Mouse (Mus musculus): ENCODE data around the gene Zfp989.
"Not testable (repeated sequence)": the region's sequence is repeated elsewhere in the genome, so short reads cannot be mapped to it uniquely, and the experiment has no call there.

Gene Zfp989

DNA sequence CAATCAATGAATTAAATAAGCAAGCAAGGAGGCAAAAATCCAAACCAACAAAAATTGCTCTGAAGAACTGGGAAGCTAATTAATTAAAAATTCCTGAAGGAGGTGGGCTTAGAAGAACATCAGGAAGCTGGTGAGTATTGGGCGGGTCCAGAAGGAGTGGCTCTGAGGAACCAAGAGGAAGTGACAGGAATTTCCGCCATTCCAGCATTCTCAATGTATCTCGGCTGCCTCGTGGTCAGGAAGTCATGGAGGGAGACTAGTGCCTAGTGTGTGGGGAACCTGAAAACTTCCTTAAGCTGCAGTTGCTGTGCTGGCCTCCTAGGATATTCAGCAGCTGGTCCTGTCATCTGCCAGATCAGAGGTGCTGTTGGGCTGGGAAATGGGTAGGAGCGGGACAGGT is at the start of gene Zfp989:
Gene Zfp989, plus strand, starts transcription at position 220 of the 400 bp plus-strand sequence.
- not testable (repeated sequence) for DNase-seq (ENCODE audit: low spot score)

DNA sequence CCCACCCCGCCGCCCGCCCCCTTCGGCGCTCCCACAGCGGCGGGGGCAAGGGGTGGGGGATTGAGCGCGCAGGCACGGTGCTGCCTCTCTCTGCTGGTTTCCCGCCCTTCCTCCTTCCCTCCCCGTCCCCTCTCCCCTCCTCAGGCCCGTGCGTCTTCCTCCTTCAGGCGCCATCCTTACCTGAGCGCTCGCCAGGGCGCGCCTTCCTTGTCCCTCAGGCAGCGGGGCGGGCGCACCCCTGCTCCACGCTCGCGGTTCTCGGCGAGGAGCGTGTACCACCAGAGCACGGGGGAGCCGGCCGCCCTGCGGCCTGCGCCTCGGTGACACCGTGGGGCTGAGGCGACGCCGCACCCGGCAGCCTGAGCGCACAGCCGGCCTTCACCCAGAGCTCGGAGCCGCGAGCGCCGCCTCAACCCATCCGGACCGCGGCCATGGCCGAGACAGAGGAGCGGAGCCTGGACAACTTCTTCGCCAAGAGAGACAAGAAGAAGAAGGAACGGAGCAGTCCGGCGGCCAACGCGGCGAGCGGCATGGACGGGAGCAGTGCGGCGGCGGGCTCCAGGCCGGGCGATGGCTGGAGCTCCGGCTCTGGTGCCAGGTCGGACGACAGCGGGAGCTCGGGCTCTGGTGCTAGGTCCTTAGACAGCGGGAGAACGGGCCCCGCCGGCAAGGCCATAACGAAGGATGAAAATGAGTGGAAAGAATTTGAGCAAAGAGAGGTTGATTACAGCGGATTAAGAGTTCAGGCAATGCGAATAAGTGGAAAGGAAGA is 39.3 kb upstream of the Zfp989 start:
- DNase-seq (ENCODE audit: low spot score) = no peak

DNA sequence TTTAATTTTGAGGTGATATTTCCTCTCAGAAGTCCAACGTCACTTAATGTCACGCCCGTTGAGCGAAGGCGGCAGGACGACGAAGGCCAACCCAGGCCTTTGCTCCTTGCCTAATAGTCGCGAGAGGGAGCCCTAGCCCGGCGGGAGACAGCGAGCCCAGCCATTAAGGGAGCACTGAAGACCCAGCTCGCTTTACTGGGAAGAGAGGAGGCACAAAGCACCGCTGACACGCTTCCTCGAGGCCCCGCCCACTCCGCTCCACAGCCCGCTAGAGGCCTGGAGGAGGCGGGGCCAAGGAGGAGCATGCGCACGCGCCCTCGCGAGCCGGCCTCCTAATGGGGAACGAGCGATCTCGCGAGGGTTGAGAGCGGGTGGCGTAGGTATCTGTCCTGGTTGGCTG is 30.1 kb upstream of the Zfp989 start:
- DNase-seq (ENCODE audit: low spot score) = not testable (repeated sequence)

DNA sequence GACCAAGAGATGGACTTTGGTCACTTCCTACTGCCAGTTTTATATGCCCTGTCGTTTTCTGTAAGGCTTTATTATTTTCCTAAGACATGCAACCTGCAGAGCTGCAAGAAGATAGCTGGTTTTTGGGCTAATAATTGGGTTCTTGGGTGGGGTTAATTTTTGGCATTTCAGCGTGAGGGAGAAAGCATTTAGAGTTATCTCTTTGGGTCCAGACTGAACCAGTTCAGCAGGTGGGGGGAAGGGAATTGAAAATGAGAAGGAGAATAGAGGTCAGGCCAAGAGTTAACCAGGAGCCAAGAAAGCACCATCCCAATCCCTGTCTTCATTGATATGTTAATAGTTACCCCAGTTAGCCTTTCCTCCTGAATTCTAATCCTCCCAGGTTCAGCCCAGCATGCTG is 4.8 kb downstream of the Zfp989 start:
- DNase-seq (ENCODE audit: low spot score) = not testable (repeated sequence)

DNA sequence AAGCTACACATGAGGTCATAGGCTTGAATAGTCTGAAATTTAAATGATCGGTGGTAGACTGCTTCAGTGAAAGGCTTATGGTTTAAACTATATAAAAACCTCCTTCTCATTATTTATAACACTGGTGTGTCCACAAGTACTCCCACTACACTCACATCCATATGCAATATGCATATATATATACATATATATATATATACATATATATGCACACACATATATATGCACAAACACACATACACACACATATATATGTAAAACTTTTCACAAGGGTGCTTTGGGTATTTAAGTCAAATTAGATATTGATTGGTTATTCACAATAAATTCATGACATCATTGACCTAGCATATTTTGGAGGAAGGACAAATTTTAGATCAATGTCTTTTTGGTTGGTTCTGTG is 46.6 kb downstream of the Zfp989 start:
- DNase-seq (ENCODE audit: low spot score) = not testable (repeated sequence)

DNA sequence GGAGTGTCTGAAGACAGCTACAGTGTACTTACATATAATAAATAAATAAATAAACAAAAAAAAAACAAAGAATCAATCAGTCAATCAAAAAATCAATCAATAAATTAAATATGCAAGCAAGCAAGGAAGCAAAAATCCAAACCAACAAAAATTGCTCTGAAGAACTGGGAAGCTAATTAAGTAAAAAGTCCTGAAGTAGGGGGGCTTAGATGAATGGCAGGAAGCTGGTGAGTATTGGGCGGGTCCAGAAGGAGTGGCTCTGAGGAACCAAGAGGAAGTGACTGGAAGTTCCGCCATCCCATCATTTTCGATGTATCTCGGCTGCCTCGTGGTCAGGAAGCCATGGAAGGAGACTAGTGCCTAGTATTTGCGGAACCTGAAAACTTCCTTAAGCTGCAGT is 49.8 kb downstream of the Zfp989 start, which contains the start of gene Rex2:
Gene Rex2, plus strand, starts transcription at position 301 of the 400 bp plus-strand sequence.
- not testable (repeated sequence) for DNase-seq (ENCODE audit: low spot score)

DNA sequence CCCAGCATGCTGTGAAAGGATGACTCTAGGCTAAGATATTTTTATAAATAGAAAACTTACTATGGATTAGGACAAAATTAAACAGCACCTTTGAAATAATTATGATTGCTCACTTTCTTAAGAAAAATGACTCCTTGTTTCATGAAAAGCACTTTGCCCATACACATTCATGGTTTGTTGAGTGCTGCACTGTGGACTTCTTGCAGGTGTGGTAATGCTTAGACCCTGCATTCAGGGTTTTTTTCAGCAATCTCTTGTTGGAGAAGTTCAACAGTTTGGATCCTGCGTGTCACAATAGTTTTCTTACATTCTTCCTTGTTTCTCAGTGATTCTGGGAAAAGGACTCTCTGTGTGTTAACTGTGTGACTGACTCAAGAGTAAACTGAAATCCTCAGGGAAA is 54.6 kb downstream of the Zfp989 start:
- not testable (repeated sequence) for DNase-seq (ENCODE audit: low spot score)

DNA sequence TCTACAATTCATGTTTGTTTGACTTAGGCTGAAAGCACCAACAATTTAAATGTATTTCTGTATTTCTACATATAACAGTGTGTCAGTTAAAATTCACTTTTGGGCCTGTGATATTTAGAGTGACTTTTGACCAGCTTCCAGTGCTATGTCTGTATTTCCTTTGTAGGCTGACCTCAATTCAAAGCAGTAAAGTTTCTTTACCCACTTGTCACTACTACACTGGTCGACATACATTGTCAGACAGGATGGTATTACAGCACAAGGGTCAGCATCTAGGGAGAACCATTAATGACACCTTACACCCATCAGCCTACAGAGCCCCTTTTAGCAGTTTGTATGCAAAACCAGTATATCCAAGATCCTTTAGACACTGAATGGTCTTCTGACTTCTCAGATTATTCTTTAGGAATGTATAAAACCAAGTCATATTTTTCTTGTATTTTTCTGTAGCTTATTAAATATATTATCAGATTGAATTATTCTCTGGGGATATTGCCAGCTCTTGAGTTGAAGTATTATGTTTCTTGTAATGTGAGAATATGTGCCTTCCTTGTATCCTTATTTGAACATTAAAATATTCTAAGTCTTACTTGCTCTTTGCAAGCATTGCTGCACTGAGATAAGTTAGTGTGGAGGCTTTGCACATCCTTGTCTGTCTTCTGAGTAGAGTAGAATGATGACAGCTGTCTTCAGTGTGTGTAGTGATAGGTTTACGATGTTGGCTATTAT is 59.7 kb downstream of the Zfp989 start:
- DNase-seq (ENCODE audit: low spot score) = not testable (repeated sequence)
